Mouse (Mus musculus): ENCODE results near the gene Gtf2a1.
"Not testable (repeated sequence)": the region's sequence is repeated elsewhere in the genome, so short reads cannot be mapped to it uniquely, and the experiment has no call there.

GRCm38 (mm10) chr12:91558152-91558551 is 32.1 kb downstream of the Gtf2a1 start:
- TF ChIP-seq CTCF (IDR thresholded peaks at IDR 0.05; ENCODE audit: control insufficient read depth, insufficient read depth, insufficient read length); CEBPB (IDR thresholded peaks at IDR 0.05; ENCODE audit: low read depth); MYOG (IDR thresholded peaks at IDR 0.05; ENCODE audit: control insufficient read depth, extremely low read depth, insufficient read length); USF1 (IDR thresholded peaks at IDR 0.05; ENCODE audit: low read depth); MAX (IDR thresholded peaks at IDR 0.05); MYOD1 (IDR thresholded peaks at IDR 0.05; ENCODE audit: control insufficient read depth, insufficient read length, low read depth): not testable (repeated sequence)
